Mouse (Mus musculus): ENCODE data around the gene Nostrin. TPM values are rescaled to one million over a fixed set of nuclear protein-coding genes. Genes with fewer than 3 reads are reported as not detected.

The Nostrin gene
- total and polyA plus RNA-seq, 3 experiments, result 0.11 TPM; not detected in 2

DNA sequence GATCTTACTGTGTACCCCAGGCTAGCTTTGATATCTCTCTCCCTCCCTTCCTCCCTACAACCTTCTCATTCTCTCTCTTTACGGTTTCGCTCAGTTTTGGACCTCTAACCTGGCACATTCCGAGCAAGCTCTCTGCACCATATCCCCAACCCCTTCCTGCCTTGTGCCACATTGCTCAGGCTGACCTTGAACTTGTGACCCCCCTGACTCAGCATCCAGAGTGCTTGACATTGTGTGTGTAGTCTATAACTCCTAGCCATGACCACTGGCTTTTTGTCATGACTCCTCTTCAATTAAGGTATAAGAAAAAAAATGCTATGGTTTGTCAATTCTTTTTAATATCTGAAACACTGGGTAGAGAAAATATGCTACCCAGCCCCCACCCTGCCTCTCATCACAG, 74.1 kb downstream of the Nostrin start:
- no peak for DNase-seq (ENCODE audit: low spot score)
- H3K4me3 ChIP-seq (ENCODE audit: low read depth, low read length), result no peak overlapping the region
- H3K4me1 ChIP-seq (ENCODE audit: insufficient read depth, low read depth, low read length), result peaks cover 10% of the 10 kb centered on the region
- no peaks in the 10 kb centered on the region for H3K9me3 ChIP-seq (replicated peaks)
- peaks cover 19% of the 10 kb centered on the region for H3K27me3 ChIP-seq (ENCODE audit: insufficient read depth, low read length)
- no peaks in the 10 kb centered on the region for H3K36me3 ChIP-seq (replicated peaks)
- no peak for TF ChIP-seq POLR2AphosphoS5 (IDR thresholded peaks at IDR 0.05; ENCODE audit: insufficient replicate concordance, low read depth, low read length)
- no peak for TF ChIP-seq GATA2 (IDR thresholded peaks at IDR 0.05; ENCODE audit: borderline replicate concordance, low read depth, low read length)
- TF ChIP-seq TAL1 (conservative IDR thresholded peaks at IDR 0.05; ENCODE audit: low read depth, low read length), result no peak
- TF ChIP-seq CTCF (IDR thresholded peaks at IDR 0.05; ENCODE audit: low read depth, low read length), result no peak
- ATAC-seq (ENCODE audit: extremely low read depth, insufficient number of reproducible peaks, low FRiP score, poor library complexity, severe bottlenecking), result no peak

DNA sequence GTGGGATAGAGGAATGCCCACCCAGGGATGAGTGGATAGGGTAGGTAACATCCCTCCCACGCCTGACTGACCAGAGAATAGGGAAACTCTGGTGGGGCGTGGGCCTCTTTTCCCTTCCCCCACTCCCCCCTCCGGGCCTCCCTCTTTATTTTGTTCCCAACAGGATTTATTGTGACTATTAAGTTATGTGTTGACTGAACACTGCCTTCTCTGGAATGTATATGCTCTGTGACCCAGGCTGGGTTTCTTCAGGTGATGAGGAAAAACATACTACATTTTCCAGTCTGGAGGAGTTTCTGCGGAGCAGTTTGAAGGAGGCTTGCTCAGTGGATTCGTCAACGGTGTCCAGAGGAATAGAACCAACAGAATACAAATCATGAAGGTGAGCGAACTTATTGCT, 75.2 kb downstream of the Nostrin start, which contains the start of gene G6pc2:
TSS of gene G6pc2 (plus strand) at position 301 of the 400 bp plus-strand sequence.
- ATAC-seq (ENCODE audit: extremely low read depth, insufficient number of reproducible peaks, low FRiP score, poor library complexity, severe bottlenecking), result no peak
- Histone ChIP-seq H3K9me3 (replicated peaks) (no peaks in the 10 kb centered on the region), H3K4me1 (ENCODE audit: insufficient read depth, low read depth, low read length) (peaks cover 4% of the 10 kb centered on the region; the same call in 1 of the 2 replicates)

DNA sequence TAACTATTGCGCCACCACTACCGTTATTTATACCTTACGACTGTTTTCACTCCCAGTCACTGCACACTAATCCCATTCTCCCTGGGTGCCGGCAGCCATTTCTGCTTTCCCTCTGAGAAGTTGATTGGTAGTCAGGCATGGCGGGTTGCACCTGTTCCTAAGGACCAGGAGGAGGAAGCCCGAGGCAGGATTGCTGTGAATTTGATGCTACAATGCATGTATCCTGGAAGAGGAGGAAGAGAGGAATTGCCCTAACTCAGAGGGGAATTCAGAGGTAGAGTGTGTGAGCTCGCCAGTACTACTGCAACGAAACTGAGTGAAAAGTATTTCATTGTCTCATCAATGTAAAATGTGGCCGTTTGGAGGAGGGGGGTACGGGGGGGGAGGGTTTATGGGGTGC, 77.1 kb downstream of the Nostrin start:
- TF ChIP-seq POLR2AphosphoS5 (IDR thresholded peaks at IDR 0.05; ENCODE audit: insufficient replicate concordance, low read depth, low read length), result no peak
- no peak for TF ChIP-seq CTCF (IDR thresholded peaks at IDR 0.05; ENCODE audit: low read depth, low read length)
- TF ChIP-seq GATA1 (IDR thresholded peaks at IDR 0.05; ENCODE audit: borderline replicate concordance, low read length), result no peak
- no peak for TF ChIP-seq TAL1 (conservative IDR thresholded peaks at IDR 0.05; ENCODE audit: low read depth, low read length)
- TF ChIP-seq GATA2 (IDR thresholded peaks at IDR 0.05; ENCODE audit: borderline replicate concordance, low read depth, low read length), result no peak

More for the DNA sequence above, 75.2 kb downstream of the Nostrin start, which contains the start of gene G6pc2:
- peaks cover 19% of the 10 kb centered on the region for H3K27me3 ChIP-seq (ENCODE audit: insufficient read depth, low read length)
- no peak within 1 kb of the TSS for H3K4me3 ChIP-seq (ENCODE audit: low read depth, low read length)
- no peak for TF ChIP-seq CTCF (IDR thresholded peaks at IDR 0.05; ENCODE audit: low read depth, low read length)
- no peak for TF ChIP-seq GATA2 (IDR thresholded peaks at IDR 0.05; ENCODE audit: borderline replicate concordance, low read depth, low read length)
- TF ChIP-seq TAL1 (conservative IDR thresholded peaks at IDR 0.05; ENCODE audit: low read depth, low read length), result no peak
- no peak for TF ChIP-seq GATA1 (IDR thresholded peaks at IDR 0.05; ENCODE audit: borderline replicate concordance, low read length)
- no peak for TF ChIP-seq POLR2AphosphoS5 (IDR thresholded peaks at IDR 0.05; ENCODE audit: insufficient replicate concordance, low read depth, low read length)
- no peaks in the 10 kb centered on the region for H3K36me3 ChIP-seq (replicated peaks)
- no peak for DNase-seq (ENCODE audit: low spot score)

GRCm38 (mm10) chr2:69215242-69215641, 79.6 kb downstream of the Nostrin start:
- ATAC-seq (ENCODE audit: extremely low read depth, insufficient number of reproducible peaks, low FRiP score, poor library complexity, severe bottlenecking) (no peak), DNase-seq (ENCODE audit: low spot score) (no peak)
- TF ChIP-seq GATA2 (IDR thresholded peaks at IDR 0.05; ENCODE audit: borderline replicate concordance, low read depth, low read length), result no peak
- TF ChIP-seq TAL1 (conservative IDR thresholded peaks at IDR 0.05; ENCODE audit: low read depth, low read length), result no peak
- Histone ChIP-seq H3K36me3 (replicated peaks) (no peaks in the 10 kb centered on the region), H3K4me3 (ENCODE audit: low read depth, low read length) (no peak overlapping the region), H3K4me1 (ENCODE audit: insufficient read depth, low read depth, low read length) (no peaks in the 10 kb centered on the region), H3K9me3 (replicated peaks) (no peaks in the 10 kb centered on the region), H3K27me3 (ENCODE audit: insufficient read depth, low read length) (peaks cover 16% of the 10 kb centered on the region)

More for the DNA sequence above, 77.1 kb downstream of the Nostrin start:
- DNase-seq (ENCODE audit: low spot score) (no peak), ATAC-seq (ENCODE audit: extremely low read depth, insufficient number of reproducible peaks, low FRiP score, poor library complexity, severe bottlenecking) (no peak)
- Histone ChIP-seq H3K9me3 (replicated peaks) (no peaks in the 10 kb centered on the region), H3K4me3 (ENCODE audit: low read depth, low read length) (no peak overlapping the region), H3K4me1 (ENCODE audit: insufficient read depth, low read depth, low read length) (no peaks in the 10 kb centered on the region), H3K36me3 (replicated peaks) (no peaks in the 10 kb centered on the region), H3K27me3 (ENCODE audit: insufficient read depth, low read length) (peaks cover 19% of the 10 kb centered on the region)

- Histone ChIP-seq H3K36me3 (replicated peaks) (no peaks in the 10 kb centered on the region), H3K4me1 (ENCODE audit: insufficient read depth, low read depth, low read length) (no peaks in the 10 kb centered on the region), H3K27me3 (ENCODE audit: insufficient read depth, low read length) (peaks cover 9% of the 10 kb centered on the region), H3K9me3 (replicated peaks) (no peaks in the 10 kb centered on the region), H3K4me3 (ENCODE audit: low read depth, low read length) (no peak overlapping the region)
- no peak for DNase-seq (ENCODE audit: low spot score)
- no peak for ATAC-seq (ENCODE audit: extremely low read depth, insufficient number of reproducible peaks, low FRiP score, poor library complexity, severe bottlenecking)
- TF ChIP-seq TAL1 (conservative IDR thresholded peaks at IDR 0.05; ENCODE audit: low read depth, low read length), result no peak
- TF ChIP-seq CTCF (IDR thresholded peaks at IDR 0.05; ENCODE audit: low read depth, low read length), result no peak
- TF ChIP-seq GATA1 (IDR thresholded peaks at IDR 0.05; ENCODE audit: borderline replicate concordance, low read length), result no peak
- no peak for TF ChIP-seq POLR2AphosphoS5 (IDR thresholded peaks at IDR 0.05; ENCODE audit: insufficient replicate concordance, low read depth, low read length)
- TF ChIP-seq GATA2 (IDR thresholded peaks at IDR 0.05; ENCODE audit: borderline replicate concordance, low read depth, low read length), result no peak
Observed at GRCm38 (mm10) chr2:69221868-69222416, 86.3 kb downstream of the Nostrin start.

GRCm38 (mm10) chr2:69222815-69223214, 87.2 kb downstream of the Nostrin start:
- Histone ChIP-seq H3K27me3 (ENCODE audit: insufficient read depth, low read length) (peaks cover 9% of the 10 kb centered on the region), H3K9me3 (replicated peaks) (no peaks in the 10 kb centered on the region), H3K4me1 (ENCODE audit: insufficient read depth, low read depth, low read length) (no peaks in the 10 kb centered on the region), H3K4me3 (ENCODE audit: low read depth, low read length) (no peak overlapping the region), H3K36me3 (replicated peaks) (no peaks in the 10 kb centered on the region)
- TF ChIP-seq POLR2AphosphoS5 (IDR thresholded peaks at IDR 0.05; ENCODE audit: insufficient replicate concordance, low read depth, low read length) (no peak), CTCF (IDR thresholded peaks at IDR 0.05; ENCODE audit: low read depth, low read length) (no peak), GATA1 (IDR thresholded peaks at IDR 0.05; ENCODE audit: borderline replicate concordance, low read length) (no peak), TAL1 (conservative IDR thresholded peaks at IDR 0.05; ENCODE audit: low read depth, low read length) (no peak), GATA2 (IDR thresholded peaks at IDR 0.05; ENCODE audit: borderline replicate concordance, low read depth, low read length) (no peak)
- DNase-seq (ENCODE audit: low spot score) (no peak), ATAC-seq (ENCODE audit: extremely low read depth, insufficient number of reproducible peaks, low FRiP score, poor library complexity, severe bottlenecking) (no peak)

All from G1E (cell line).